Mouse (Mus musculus): ENCODE data around the gene Egln3. TPM values are rescaled to one million over a fixed set of nuclear protein-coding genes. Genes with fewer than 3 reads are reported as not detected.

Gene Egln3
- total and polyA plus RNA-seq, 3 experiments = 0.11 TPM; not detected in 2

GRCm38 (mm10) chr12:54200172-54200571, 3.5 kb downstream of the Egln3 start:
- peak; percentile 57 for TF ChIP-seq SMC3 (IDR thresholded peaks at IDR 0.05; ENCODE audit: low read depth, low read length)
- TF ChIP-seq HCFC1 (IDR thresholded peaks at IDR 0.05; ENCODE audit: low read depth, low read length) = no peak
- TF ChIP-seq CTCF (conservative IDR thresholded peaks at IDR 0.05 in 1 of 2, IDR thresholded peaks at IDR 0.05 in 1 of 2; ENCODE audit: low read depth in 2 of 2, low read length in 2 of 2) = peak; percentile 27 to 64; a peak in 3 of 4 replicates
- TF ChIP-seq RAD21 (IDR thresholded peaks at IDR 0.05; ENCODE audit: low read depth, low read length) = peak; percentile 39
- no peak overlapping the region for H3K27ac ChIP-seq (ENCODE audit: insufficient read depth, low read depth)
- no peaks in the 10 kb centered on the region for H3K27me3 ChIP-seq (replicated peaks)
- no peaks in the 10 kb centered on the region for H3K79me2 ChIP-seq (replicated peaks; ENCODE audit: control insufficient read depth, extremely low read depth, insufficient read depth, poor library complexity, severe bottlenecking)
- H3K9me3 ChIP-seq (replicated peaks; ENCODE audit: low read length) = no peaks in the 10 kb centered on the region
- no peak overlapping the region for H3K9ac ChIP-seq (ENCODE audit: insufficient read depth, low read depth)
- H3K4me1 ChIP-seq (ENCODE audit: control insufficient read depth in 1 of 2, insufficient read depth in 2 of 2) = peaks cover 0 to 18% of the 10 kb centered on the region in 2 experiments; a peak in 2 of 4 replicates
- peak; percentile 19 for DNase-seq (ENCODE audit: extremely low read depth)
- H3K4me3 ChIP-seq (replicated peaks in 1 of 3; ENCODE audit: low read depth in 2 of 3, low read length in 2 of 3, poor library complexity in 1 of 3) = no peak overlapping the region
- H3K36me3 ChIP-seq (replicated peaks in 1 of 2; ENCODE audit: control insufficient read depth in 1 of 2, insufficient read depth in 1 of 2, low read length in 1 of 2) = no peaks in the 10 kb centered on the region
- peak overlapping the region; percentile 31; the same call in 1 of the 2 replicates for H3K4me2 ChIP-seq (ENCODE audit: insufficient read depth, low read depth, poor library complexity, severe bottlenecking)
- dilution Hi-C loops (cut with MboI; ENCODE audit: extremely low pct_ligation_motif_present, extremely low pct_unique_long_range_greater_than_20kb, low sequenced_read_pairs) (no loop called here), in situ Hi-C loops (cut with MboI; ENCODE audit: low pct_ligation_motif_present, low pct_unique_long_range_greater_than_20kb, low sequenced_read_pairs) (loop anchor here (10.0 to 25.0 kb wide), 3 partner anchors 95 to 287 kb away; no protein-coding TSS in a partner anchor)

- H3K79me2 ChIP-seq (replicated peaks; ENCODE audit: control insufficient read depth, extremely low read depth, insufficient read depth, poor library complexity, severe bottlenecking) = no peaks in the 10 kb centered on the region
- no peak overlapping the region for H3K4me2 ChIP-seq (ENCODE audit: insufficient read depth, low read depth, poor library complexity, severe bottlenecking)
- dilution Hi-C loops (cut with MboI; ENCODE audit: extremely low pct_ligation_motif_present, extremely low pct_unique_long_range_greater_than_20kb, low sequenced_read_pairs) = no loop called here
- peaks cover 0 to 13% of the 10 kb centered on the region in 2 experiments; a peak in 2 of 4 replicates for H3K4me1 ChIP-seq (ENCODE audit: control insufficient read depth in 1 of 2, insufficient read depth in 2 of 2)
- peak; percentile 26 for DNase-seq (ENCODE audit: extremely low read depth)
- no peaks in the 10 kb centered on the region for H3K27me3 ChIP-seq (replicated peaks)
- H3K4me3 ChIP-seq (replicated peaks in 1 of 3; ENCODE audit: low read depth in 2 of 3, low read length in 2 of 3, poor library complexity in 1 of 3) = no peak overlapping the region
- no peaks in the 10 kb centered on the region for H3K36me3 ChIP-seq (replicated peaks in 1 of 2; ENCODE audit: control insufficient read depth in 1 of 2, insufficient read depth in 1 of 2, low read length in 1 of 2)
- TF ChIP-seq EP300 (IDR thresholded peaks at IDR 0.05; ENCODE audit: low read length) (no peak; the same call in 1 of the 2 replicates), MEF2A (IDR thresholded peaks at IDR 0.05; ENCODE audit: borderline replicate concordance, low read depth, low read length) (0 out of 2 replicates have a peak, but pooled peaks have one; percentile 13), USF1 (IDR thresholded peaks at IDR 0.05; ENCODE audit: low read depth, low read length) (no peak), POLR2AphosphoS2 (IDR thresholded peaks at IDR 0.05; ENCODE audit: low read depth, low read length) (no peak), POLR2A (IDR thresholded peaks at IDR 0.05; ENCODE audit: low read depth, low read length) (no peak)
- no peak overlapping the region for H3K27ac ChIP-seq (ENCODE audit: insufficient read depth, low read depth)
- in situ Hi-C loops (cut with MboI; ENCODE audit: low pct_ligation_motif_present, low pct_unique_long_range_greater_than_20kb, low sequenced_read_pairs) = no loop called here
- no peak overlapping the region for H3K9ac ChIP-seq (ENCODE audit: insufficient read depth, low read depth)
- no peaks in the 10 kb centered on the region for H3K9me3 ChIP-seq (replicated peaks; ENCODE audit: low read length)
Measured at GRCm38 (mm10) chr12:54198282-54198918, 5.3 kb downstream of the Egln3 start.

- dilution Hi-C loops (cut with MboI; ENCODE audit: extremely low pct_ligation_motif_present, extremely low pct_unique_long_range_greater_than_20kb, low sequenced_read_pairs) (no loop called here), in situ Hi-C loops (cut with MboI; ENCODE audit: low pct_ligation_motif_present, low pct_unique_long_range_greater_than_20kb, low sequenced_read_pairs) (no loop called here)
- Histone ChIP-seq H3K4me1 (ENCODE audit: control insufficient read depth in 1 of 2, insufficient read depth in 2 of 2) (peaks cover 0 to 13% of the 10 kb centered on the region in 2 experiments; a peak in 2 of 4 replicates), H3K4me2 (ENCODE audit: insufficient read depth, low read depth, poor library complexity, severe bottlenecking) (peak overlapping the region; percentile 85), H3K79me2 (replicated peaks; ENCODE audit: control insufficient read depth, extremely low read depth, insufficient read depth, poor library complexity, severe bottlenecking) (no peaks in the 10 kb centered on the region), H3K9me3 (replicated peaks; ENCODE audit: low read length) (no peaks in the 10 kb centered on the region), H3K27me3 (replicated peaks) (no peaks in the 10 kb centered on the region), H3K4me3 (replicated peaks in 1 of 3; ENCODE audit: low read depth in 2 of 3, low read length in 2 of 3, poor library complexity in 1 of 3) (no peak overlapping the region), H3K36me3 (replicated peaks in 1 of 2; ENCODE audit: control insufficient read depth in 1 of 2, insufficient read depth in 1 of 2, low read length in 1 of 2) (no peaks in the 10 kb centered on the region), H3K9ac (ENCODE audit: insufficient read depth, low read depth) (no peak overlapping the region), H3K27ac (ENCODE audit: insufficient read depth, low read depth) (no peak overlapping the region)
- peak; percentile 36 for DNase-seq (ENCODE audit: extremely low read depth)
- TF ChIP-seq RCOR1 (conservative IDR thresholded peaks at IDR 0.05; ENCODE audit: low read depth, low read length) (no peak), MAFK (IDR thresholded peaks at IDR 0.05; ENCODE audit: insufficient replicate concordance, low read length) (no peak), NELFE (IDR thresholded peaks at IDR 0.05; ENCODE audit: low read depth, low read length) (no peak), EP300 (IDR thresholded peaks at IDR 0.05; ENCODE audit: low read length) (no peak), JUND (conservative IDR thresholded peaks at IDR 0.05; ENCODE audit: low read depth, low read length) (no peak), MXI1 (IDR thresholded peaks at IDR 0.05; ENCODE audit: low read depth, low read length) (no peak)
Measured at GRCm38 (mm10) chr12:54197849-54198248, 5.8 kb downstream of the Egln3 start.
